Mouse (Mus musculus): ENCODE results near the gene Pip4k2b. TPM values are rescaled to one million over a fixed set of nuclear protein-coding genes. Genes with fewer than 3 reads are reported as not detected.

Pip4k2b gene
- polyA plus RNA-seq, 1 experiment from 2014 or later: 1.2 TPM

GRCm38 (mm10) chr11:97696669-97697068 lies 47.8 kb downstream of the Pip4k2b start:
- 63% methylated on average over 8 of the region's 8 CpGs for WGBS
- H3K9me3 ChIP-seq (replicated peaks; ENCODE audit: control insufficient read depth, low read length): no peaks in the 10 kb centered on the region
- H3K4me2 ChIP-seq (ENCODE audit: low read depth, low read length): no peak overlapping the region
- H3K27ac ChIP-seq (ENCODE audit: low read length): no peak overlapping the region; the same call in 1 of the 2 replicates
- H3K4me3 ChIP-seq (replicated peaks; ENCODE audit: low read length): no peak overlapping the region
- peaks cover 49% of the 10 kb centered on the region for H3K4me1 ChIP-seq (ENCODE audit: control insufficient read depth, insufficient read depth, low read length)
- 0 out of 2 replicates have a peak, but pooled peaks cover 10% of the 10 kb centered on the region for H3K36me3 ChIP-seq (ENCODE audit: control insufficient read depth, insufficient read depth, low read length)
- ATAC-seq (ENCODE audit: insufficient read depth, low FRiP score): no peak
- no peak overlapping the region for H3K9ac ChIP-seq (ENCODE audit: low read length)
- no peaks in the 10 kb centered on the region for H3K27me3 ChIP-seq (ENCODE audit: control insufficient read depth, insufficient read depth, low read length)

GRCm38 (mm10) chr11:97695712-97696401 lies 48.6 kb downstream of the Pip4k2b start:
- no peak overlapping the region for H3K4me3 ChIP-seq (replicated peaks; ENCODE audit: low read length)
- peaks cover 41% of the 10 kb centered on the region for H3K4me1 ChIP-seq (ENCODE audit: control insufficient read depth, insufficient read depth, low read length)
- H3K27me3 ChIP-seq (ENCODE audit: control insufficient read depth, insufficient read depth, low read length): no peaks in the 10 kb centered on the region
- no peak for ATAC-seq (ENCODE audit: insufficient read depth, low FRiP score)
- 39% methylated on average over 9 of the region's 9 CpGs for WGBS
- peak overlapping the region; percentile 79 for H3K27ac ChIP-seq (ENCODE audit: low read length)
- peak overlapping the region; percentile 31 for H3K4me2 ChIP-seq (ENCODE audit: low read depth, low read length)
- H3K9me3 ChIP-seq (replicated peaks; ENCODE audit: control insufficient read depth, low read length): no peaks in the 10 kb centered on the region
- H3K36me3 ChIP-seq (ENCODE audit: control insufficient read depth, insufficient read depth, low read length): 0 out of 2 replicates have a peak, but pooled peaks cover 16% of the 10 kb centered on the region
- H3K9ac ChIP-seq (ENCODE audit: low read length): peak overlapping the region; percentile 20; the same call in 1 of the 2 replicates

- Histone ChIP-seq H3K4me2 (ENCODE audit: low read depth, low read length) (peak overlapping the region; percentile 31), H3K27ac (ENCODE audit: low read length) (peak overlapping the region; percentile 79), H3K36me3 (ENCODE audit: control insufficient read depth, insufficient read depth, low read length) (0 out of 2 replicates have a peak, but pooled peaks cover 22% of the 10 kb centered on the region), H3K9me3 (replicated peaks; ENCODE audit: control insufficient read depth, low read length) (no peaks in the 10 kb centered on the region), H3K4me3 (replicated peaks; ENCODE audit: low read length) (0 out of 2 replicates have a peak overlapping the region, but pooled peaks have one; percentile 13), H3K27me3 (ENCODE audit: control insufficient read depth, insufficient read depth, low read length) (no peaks in the 10 kb centered on the region), H3K9ac (ENCODE audit: low read length) (peak overlapping the region; percentile 35), H3K4me1 (ENCODE audit: control insufficient read depth, insufficient read depth, low read length) (peaks cover 40% of the 10 kb centered on the region)
- ATAC-seq (ENCODE audit: insufficient read depth, low FRiP score): peak; percentile 18; the same call in 1 of the 2 replicates
- WGBS: 46% methylated on average over 17 of the region's 17 CpGs
Measured at GRCm38 (mm10) chr11:97694921-97695711, 49.4 kb downstream of the Pip4k2b start.

DNA sequence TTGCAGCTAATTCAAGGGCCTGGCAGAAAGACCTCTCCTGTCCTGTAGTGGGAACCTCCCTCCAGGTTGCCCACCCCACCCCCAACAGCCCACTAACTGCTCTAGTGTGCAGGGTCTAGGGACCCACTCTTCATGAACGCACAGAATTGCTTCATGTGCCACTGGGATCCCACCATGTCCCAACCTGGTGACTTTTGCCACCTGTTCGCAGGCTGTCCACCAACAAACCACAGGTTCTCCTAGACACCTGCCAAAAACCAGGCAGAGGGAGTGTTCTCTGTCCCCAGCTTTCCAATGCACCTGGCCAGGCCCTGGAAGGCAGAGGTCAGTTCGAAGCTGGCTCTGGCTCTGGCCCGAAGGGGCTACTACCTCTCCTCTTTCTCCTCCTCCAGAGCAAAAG lies 50.1 kb downstream of the Pip4k2b start:
- H3K9me3 ChIP-seq (replicated peaks; ENCODE audit: control insufficient read depth, low read length): no peaks in the 10 kb centered on the region
- peak overlapping the region; percentile 35 for H3K9ac ChIP-seq (ENCODE audit: low read length)
- ATAC-seq (ENCODE audit: insufficient read depth, low FRiP score): no peak
- H3K4me1 ChIP-seq (ENCODE audit: control insufficient read depth, insufficient read depth, low read length): peaks cover 40% of the 10 kb centered on the region
- peaks cover 22% of the 10 kb centered on the region; the same call in 1 of the 2 replicates for H3K36me3 ChIP-seq (ENCODE audit: control insufficient read depth, insufficient read depth, low read length)
- H3K27me3 ChIP-seq (ENCODE audit: control insufficient read depth, insufficient read depth, low read length): no peaks in the 10 kb centered on the region
- WGBS: 69% methylated on average over 4 of the region's 4 CpGs
- peak overlapping the region; percentile 31; the same call in 1 of the 2 replicates for H3K4me2 ChIP-seq (ENCODE audit: low read depth, low read length)
- peak overlapping the region; percentile 79 for H3K27ac ChIP-seq (ENCODE audit: low read length)
- H3K4me3 ChIP-seq (replicated peaks; ENCODE audit: low read length): no peak overlapping the region

GRCm38 (mm10) chr11:97689861-97690260 lies 54.6 kb downstream of the Pip4k2b start:
- H3K27me3 ChIP-seq (ENCODE audit: control insufficient read depth, insufficient read depth, low read length): no peaks in the 10 kb centered on the region
- WGBS: 32% methylated on average over 10 of the region's 10 CpGs
- H3K4me2 ChIP-seq (ENCODE audit: low read depth, low read length): no peak overlapping the region
- H3K4me3 ChIP-seq (replicated peaks; ENCODE audit: low read length): no peak overlapping the region
- peaks cover 24% of the 10 kb centered on the region for H3K4me1 ChIP-seq (ENCODE audit: control insufficient read depth, insufficient read depth, low read length)
- peaks cover 27% of the 10 kb centered on the region; the same call in 1 of the 2 replicates for H3K36me3 ChIP-seq (ENCODE audit: control insufficient read depth, insufficient read depth, low read length)
- ATAC-seq (ENCODE audit: insufficient read depth, low FRiP score): no peak
- H3K9me3 ChIP-seq (replicated peaks; ENCODE audit: control insufficient read depth, low read length): no peaks in the 10 kb centered on the region
- H3K9ac ChIP-seq (ENCODE audit: low read length): no peak overlapping the region
- H3K27ac ChIP-seq (ENCODE audit: low read length): no peak overlapping the region

- H3K4me3 ChIP-seq (replicated peaks; ENCODE audit: low read length): no peak overlapping the region
- no peaks in the 10 kb centered on the region for H3K27me3 ChIP-seq (ENCODE audit: control insufficient read depth, insufficient read depth, low read length)
- peaks cover 19% of the 10 kb centered on the region; the same call in 1 of the 2 replicates for H3K36me3 ChIP-seq (ENCODE audit: control insufficient read depth, insufficient read depth, low read length)
- H3K27ac ChIP-seq (ENCODE audit: low read length): no peak overlapping the region
- no peak for ATAC-seq (ENCODE audit: insufficient read depth, low FRiP score)
- H3K9ac ChIP-seq (ENCODE audit: low read length): no peak overlapping the region
- H3K9me3 ChIP-seq (replicated peaks; ENCODE audit: control insufficient read depth, low read length): no peaks in the 10 kb centered on the region
- H3K4me2 ChIP-seq (ENCODE audit: low read depth, low read length): peak overlapping the region; percentile 62
- H3K4me1 ChIP-seq (ENCODE audit: control insufficient read depth, insufficient read depth, low read length): peaks cover 15% of the 10 kb centered on the region
- WGBS: 90% methylated on average over 3 of the region's 3 CpGs
Measured at GRCm38 (mm10) chr11:97687061-97687460, 57.4 kb downstream of the Pip4k2b start.

DNA sequence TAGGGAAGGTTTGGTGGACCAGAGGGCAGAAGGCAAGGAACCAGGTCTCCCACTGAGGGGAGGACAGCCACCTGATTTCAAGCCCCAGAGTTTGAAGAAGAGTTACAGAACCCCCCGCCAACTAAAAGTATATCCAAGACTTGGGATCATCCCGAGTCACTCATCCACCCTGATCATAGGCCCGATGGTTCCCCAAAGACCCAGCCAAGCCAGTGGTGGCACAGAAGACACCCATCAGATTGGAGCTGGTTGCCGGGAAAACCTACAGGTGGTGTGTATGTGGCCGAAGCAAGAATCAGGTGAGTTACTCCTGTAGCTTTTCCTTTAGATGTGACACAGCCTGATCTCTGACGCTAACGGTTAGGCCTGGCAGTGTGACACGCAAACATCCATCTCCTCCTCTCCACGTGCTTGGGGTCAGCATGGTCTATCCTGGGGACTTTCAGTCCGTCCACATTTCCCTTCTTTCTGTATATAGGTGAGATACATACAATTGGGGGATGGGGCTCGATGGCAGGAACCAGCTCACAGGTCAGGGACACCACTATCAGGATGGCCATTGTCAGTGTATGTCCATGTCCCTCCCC lies 58.1 kb downstream of the Pip4k2b start:
- H3K27ac ChIP-seq (ENCODE audit: low read length): no peak overlapping the region

GRCm38 (mm10) chr11:97685613-97686321 lies 58.7 kb downstream of the Pip4k2b start, which contains the start of gene Cisd3:
Gene Cisd3 (plus strand): TSS chr11:97685826.
- Histone ChIP-seq H3K9ac (ENCODE audit: low read length) (peak within 1 kb of the TSS; percentile 54), H3K4me1 (ENCODE audit: control insufficient read depth, insufficient read depth, low read length) (peaks cover 15% of the 10 kb centered on the region), H3K9me3 (replicated peaks; ENCODE audit: control insufficient read depth, low read length) (no peaks in the 10 kb centered on the region), H3K4me3 (replicated peaks; ENCODE audit: low read length) (peak within 1 kb of the TSS; percentile 37), H3K27me3 (ENCODE audit: control insufficient read depth, insufficient read depth, low read length) (no peaks in the 10 kb centered on the region), H3K27ac (ENCODE audit: low read length) (peak within 1 kb of the TSS; percentile 42), H3K4me2 (ENCODE audit: low read depth, low read length) (peak within 1 kb of the TSS; percentile 62), H3K36me3 (ENCODE audit: control insufficient read depth, insufficient read depth, low read length) (peaks cover 10% of the 10 kb centered on the region; the same call in 1 of the 2 replicates)
- ATAC-seq (ENCODE audit: insufficient read depth, low FRiP score): peak; percentile 92
- 1% methylated on average over 43 of the region's 43 CpGs for WGBS

More for the DNA sequence above, 58.1 kb downstream of the Pip4k2b start:
- H3K4me2 ChIP-seq (ENCODE audit: low read depth, low read length): peak overlapping the region; percentile 62
- peak overlapping the region; percentile 54 for H3K9ac ChIP-seq (ENCODE audit: low read length)
- WGBS: 64% methylated on average over 11 of the region's 11 CpGs
- no peak for ATAC-seq (ENCODE audit: insufficient read depth, low FRiP score)
- no peaks in the 10 kb centered on the region for H3K9me3 ChIP-seq (replicated peaks; ENCODE audit: control insufficient read depth, low read length)
- H3K4me3 ChIP-seq (replicated peaks; ENCODE audit: low read length): peak overlapping the region; percentile 37
- H3K4me1 ChIP-seq (ENCODE audit: control insufficient read depth, insufficient read depth, low read length): peaks cover 15% of the 10 kb centered on the region
- no peaks in the 10 kb centered on the region for H3K27me3 ChIP-seq (ENCODE audit: control insufficient read depth, insufficient read depth, low read length)
- H3K36me3 ChIP-seq (ENCODE audit: control insufficient read depth, insufficient read depth, low read length): peaks cover 17% of the 10 kb centered on the region; the same call in 1 of the 2 replicates
